Mouse (Mus musculus) cortical plate, adult 2 months (tissue): ENCODE data around the gene Pigg.

ENCODE experiments used
- CTCF ChIP-seq: fragments of 200-500 bp; IDR thresholded peaks from 2 replicates; pipeline ENCODE4 v1.5.1; 2011; ENCODE audit warnings: mild to moderate bottlenecking, control low read depth, low read length; ENCODE audit not compliant: insufficient read depth; ENCODE audit errors: extremely low read depth
- POLR2A ChIP-seq: fragments of 200-500 bp; IDR thresholded peaks from 2 replicates; pipeline ENCODE4 v1.6.1; 2011; ENCODE audit warnings: mild to moderate bottlenecking, low read length, control low read depth; ENCODE audit not compliant: insufficient read depth; ENCODE audit errors: extremely low read depth

GRCm38 (mm10) chr5:108357862-108358261 is 45.5 kb downstream of the Pigg start:
- TF ChIP-seq POLR2A, result no peak
- no peak for TF ChIP-seq CTCF
